Mouse (Mus musculus) midbrain, embryonic 11.5 days (tissue): ENCODE data around the gene Micu1. TPM values are rescaled to one million over a fixed set of nuclear protein-coding genes. Genes with fewer than 3 reads are reported as not detected.

Source experiments
- ATAC-seq: fragments of 200-750 bp; cut with Nextera tagmentation; 2 replicates; pipeline ENCODE4 v1.8.0; 2017; ENCODE audit warnings: moderate TSS enrichment, moderate library complexity; ENCODE audit not compliant: low FRiP score
- DNase-seq: peaks from one replicate; pipeline ENCODE4 v3.0.0; 2015; ENCODE audit warnings: low spot score; ENCODE audit errors: missing footprints
- H3K27ac ChIP-seq: fragments of 300-500 bp; sonication (generic); 2 replicates; pipeline ENCODE4 v1.5.1; 2014; ENCODE audit warnings: low read depth, low read length
- H3K27me3 ChIP-seq: fragments of 300-500 bp; sonication (generic); 2 replicates; pipeline ENCODE4 v1.6.1; 2014; ENCODE audit warnings: mild to moderate bottlenecking, low read length, moderate library complexity, mixed read lengths; ENCODE audit not compliant: control insufficient read depth, insufficient read depth
- H3K36me3 ChIP-seq: fragments of 300-500 bp; sonication (generic); 2 replicates; pipeline ENCODE4 v1.6.1; 2014; ENCODE audit warnings: mild to moderate bottlenecking, low read length, moderate library complexity, mixed read lengths; ENCODE audit not compliant: control insufficient read depth, insufficient read depth
- H3K4me1 ChIP-seq: fragments of 300-500 bp; sonication (generic); 2 replicates; pipeline ENCODE4 v1.6.1; 2014; ENCODE audit warnings: low read length; ENCODE audit not compliant: control insufficient read depth, insufficient read depth
- H3K4me2 ChIP-seq: fragments of 300-500 bp; sonication (generic); 2 replicates; pipeline ENCODE4 v1.6.1; 2014; ENCODE audit warnings: mild to moderate bottlenecking, moderate library complexity
- H3K4me3 ChIP-seq: fragments of 300-500 bp; sonication (generic); 2 replicates; pipeline ENCODE4 v1.5.1; 2014; ENCODE audit warnings: low read depth, low read length
- H3K9ac ChIP-seq: fragments of 300-500 bp; sonication (generic); 2 replicates; pipeline ENCODE4 v1.6.1; 2014; ENCODE audit warnings: low read length
- H3K9me3 ChIP-seq: fragments of 300-500 bp; sonication (generic); 2 replicates; pipeline ENCODE4 v1.6.1; 2016; ENCODE audit warnings: low read length; ENCODE audit not compliant: control insufficient read depth
- WGBS: fragments of 180-500 bp; shearing (Covaris S2); extraction: QIAGEN DNeasy Blood & Tissue Kit; methylation state at CpG from one replicate; pipeline ENCODE4 v1.1.7; 2014; 5-methylcytosine and 5-hydroxymethylcytosine counted together
- polyA plus RNA-seq: library from polyadenylated mRNA; unstranded; fragments of >200 nt; fragmentation: Nextera tagmentation; extraction: Ambion mirVana; gene quantifications from 2 replicates; pipeline ENCODE4 v1.2.1, GENCODE M21; 2014

The Micu1 gene
- polyA plus RNA-seq, 1 experiment from 2014 or later = 57.0 TPM

DNA sequence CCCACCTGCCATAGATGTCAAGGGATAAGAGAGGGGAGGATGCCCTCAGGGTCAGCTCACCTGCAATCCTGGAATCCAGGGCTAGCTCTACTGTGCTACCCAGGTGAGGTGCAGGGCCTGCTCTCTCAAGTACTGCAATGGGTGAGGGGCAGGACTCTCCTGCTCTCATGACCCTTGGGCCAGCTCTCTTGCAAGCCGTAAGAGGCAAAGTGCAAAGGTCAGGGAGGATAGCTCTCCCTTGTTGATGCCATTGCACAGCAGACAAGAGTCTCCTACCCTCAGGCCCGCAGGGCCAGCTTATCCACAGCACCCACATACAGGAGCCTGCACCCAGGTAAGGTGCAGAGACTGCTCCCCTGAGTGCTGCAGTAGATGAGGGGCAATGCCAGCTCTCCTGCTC, 15.2 kb upstream of the Micu1 start:
- no peak overlapping the region for H3K4me2 ChIP-seq
- H3K27ac ChIP-seq = no peak overlapping the region
- no peaks in the 10 kb centered on the region for H3K4me1 ChIP-seq
- H3K27me3 ChIP-seq = no peaks in the 10 kb centered on the region
- DNase-seq (no peak), ATAC-seq (no peak)
- no peak overlapping the region for H3K9ac ChIP-seq
- H3K4me3 ChIP-seq = no peak overlapping the region
- WGBS = 84% methylated on average over 2 of the region's 2 CpGs
- H3K9me3 ChIP-seq = no peaks in the 10 kb centered on the region
- H3K36me3 ChIP-seq = no peaks in the 10 kb centered on the region

DNA sequence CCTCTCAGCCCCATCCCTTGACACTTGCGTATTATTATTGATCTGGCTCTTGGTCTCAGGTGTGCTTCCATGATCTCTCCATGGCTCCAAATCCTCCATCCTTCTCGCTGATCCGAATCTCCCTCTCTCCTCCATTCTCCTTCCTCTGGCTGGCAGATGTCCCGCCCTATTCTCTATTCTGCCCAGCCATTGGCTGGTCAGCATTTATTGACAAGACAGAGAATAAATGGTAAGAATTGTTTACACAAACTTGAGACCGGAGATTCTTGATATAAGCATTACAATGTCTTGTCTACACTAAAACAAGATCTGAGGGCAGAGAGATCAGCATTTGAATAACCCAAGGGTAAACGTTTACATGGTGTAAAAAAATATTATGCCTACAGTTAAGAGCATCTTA, 12.4 kb upstream of the Micu1 start:
- ATAC-seq (no peak), DNase-seq (no peak)
- H3K4me2 ChIP-seq = no peak overlapping the region
- no peak overlapping the region for H3K9ac ChIP-seq
- H3K9me3 ChIP-seq = no peaks in the 10 kb centered on the region
- H3K27me3 ChIP-seq = no peaks in the 10 kb centered on the region
- H3K36me3 ChIP-seq = no peaks in the 10 kb centered on the region
- WGBS = 58% methylated on average over 6 of the region's 6 CpGs
- no peak overlapping the region for H3K4me3 ChIP-seq
- H3K27ac ChIP-seq = no peak overlapping the region
- H3K4me1 ChIP-seq = no peaks in the 10 kb centered on the region

DNA sequence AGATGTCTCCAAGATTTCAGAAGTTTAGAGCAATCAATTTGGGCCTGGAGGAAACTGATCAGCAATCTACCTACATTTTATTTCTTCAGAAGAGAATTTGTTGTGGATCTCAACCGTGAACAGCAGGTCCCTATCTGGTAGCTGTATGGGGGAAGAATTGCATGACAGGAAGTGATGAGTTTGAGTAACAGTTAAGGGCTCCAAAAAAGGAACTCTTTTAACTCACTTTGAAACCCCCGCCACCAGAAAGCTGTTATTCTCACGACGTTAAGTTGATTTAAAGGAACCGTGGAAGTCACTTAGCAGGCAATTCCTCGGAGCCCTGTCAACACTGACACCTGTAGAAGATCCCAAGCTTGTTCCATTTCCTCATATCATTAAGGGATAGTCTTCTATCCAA, 9.8 kb upstream of the Micu1 start:
- Histone ChIP-seq H3K9ac (no peak overlapping the region), H3K27me3 (no peaks in the 10 kb centered on the region), H3K27ac (no peak overlapping the region), H3K4me2 (no peak overlapping the region), H3K36me3 (no peaks in the 10 kb centered on the region), H3K4me3 (no peak overlapping the region), H3K4me1 (no peaks in the 10 kb centered on the region), H3K9me3 (no peaks in the 10 kb centered on the region)
- 79% methylated on average over 6 of the region's 6 CpGs for WGBS
- DNase-seq = no peak
- no peak for ATAC-seq

GRCm38 (mm10) chr10:59694104-59694503, 8.2 kb upstream of the Micu1 start:
- H3K27ac ChIP-seq = no peak overlapping the region
- DNase-seq (no peak), ATAC-seq (no peak)
- H3K4me1 ChIP-seq = no peaks in the 10 kb centered on the region
- no peaks in the 10 kb centered on the region for H3K27me3 ChIP-seq
- H3K4me2 ChIP-seq = no peak overlapping the region
- no peak overlapping the region for H3K4me3 ChIP-seq
- no peaks in the 10 kb centered on the region for H3K9me3 ChIP-seq
- no peaks in the 10 kb centered on the region for H3K36me3 ChIP-seq
- 93% methylated on average over 2 of the region's 2 CpGs for WGBS
- H3K9ac ChIP-seq = no peak overlapping the region

GRCm38 (mm10) chr10:59699516-59699915, 2.8 kb upstream of the Micu1 start:
- no peaks in the 10 kb centered on the region for H3K9me3 ChIP-seq
- peaks cover 8% of the 10 kb centered on the region; the same call in 1 of the 2 replicates for H3K4me1 ChIP-seq
- H3K4me3 ChIP-seq = no peak overlapping the region
- no peaks in the 10 kb centered on the region for H3K36me3 ChIP-seq
- no peak overlapping the region for H3K27ac ChIP-seq
- H3K9ac ChIP-seq = no peak overlapping the region
- no peak overlapping the region for H3K4me2 ChIP-seq
- DNase-seq (no peak), ATAC-seq (no peak)
- H3K27me3 ChIP-seq = no peaks in the 10 kb centered on the region
- WGBS = 75% methylated on average over 5 of the region's 5 CpGs

GRCm38 (mm10) chr10:59701805-59702204, 472 bp upstream of the Micu1 start:
- no peaks in the 10 kb centered on the region for H3K9me3 ChIP-seq
- peak overlapping the region; percentile 51 for H3K4me3 ChIP-seq
- H3K9ac ChIP-seq = no peak overlapping the region; the same call in 1 of the 2 replicates
- no peaks in the 10 kb centered on the region for H3K36me3 ChIP-seq
- H3K4me2 ChIP-seq = peak overlapping the region; percentile 86
- H3K27me3 ChIP-seq = no peaks in the 10 kb centered on the region
- peaks cover 8% of the 10 kb centered on the region; the same call in 1 of the 2 replicates for H3K4me1 ChIP-seq
- no peak overlapping the region for H3K27ac ChIP-seq
- no peak; the same call in 1 of the 2 replicates for ATAC-seq
- 52% methylated on average over 5 of the region's 5 CpGs for WGBS
- no peak for DNase-seq

GRCm38 (mm10) chr10:59703060-59703760, 933 bp downstream of the Micu1 start:
- no peak overlapping the region for H3K27ac ChIP-seq
- H3K27me3 ChIP-seq = no peaks in the 10 kb centered on the region
- H3K9me3 ChIP-seq = no peaks in the 10 kb centered on the region
- 17% methylated on average over 15 of the region's 15 CpGs for WGBS
- no peak for ATAC-seq
- peak overlapping the region; percentile 59 for H3K9ac ChIP-seq
- peaks cover 8% of the 10 kb centered on the region; the same call in 1 of the 2 replicates for H3K4me1 ChIP-seq
- peak overlapping the region; percentile 51 for H3K4me3 ChIP-seq
- H3K36me3 ChIP-seq = no peaks in the 10 kb centered on the region
- peak; percentile 90 for DNase-seq
- peak overlapping the region; percentile 86 for H3K4me2 ChIP-seq

DNA sequence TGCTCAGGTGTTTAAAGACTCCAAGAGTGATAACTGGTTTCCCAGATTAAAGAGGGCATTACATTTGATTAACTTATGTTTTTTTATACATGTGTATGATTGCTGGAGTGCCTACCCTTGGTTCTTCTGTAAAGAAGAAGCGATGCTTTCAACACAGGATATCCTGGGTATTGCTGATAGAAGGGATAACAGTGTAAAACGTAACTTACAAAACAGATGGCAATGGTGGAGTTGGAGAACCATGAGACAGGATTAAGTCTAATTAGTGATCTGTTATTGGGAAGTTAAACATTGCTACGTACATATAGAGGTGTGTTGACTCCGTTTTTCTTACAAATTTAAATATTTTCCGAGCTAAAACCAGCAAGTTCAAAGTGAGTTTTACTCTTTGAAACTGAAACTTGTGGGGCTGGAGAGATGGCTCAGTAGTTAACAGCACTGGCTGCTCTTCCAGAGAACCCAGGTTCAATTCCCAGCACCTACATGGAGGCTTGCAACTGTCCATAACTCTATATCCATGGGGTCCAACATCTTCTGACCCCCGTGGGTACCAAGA, 4.8 kb downstream of the Micu1 start:
- Histone ChIP-seq H3K9me3 (no peaks in the 10 kb centered on the region), H3K36me3 (no peaks in the 10 kb centered on the region), H3K27me3 (no peaks in the 10 kb centered on the region), H3K27ac (no peak overlapping the region), H3K9ac (no peak overlapping the region), H3K4me3 (no peak overlapping the region), H3K4me1 (peaks cover 8% of the 10 kb centered on the region; the same call in 1 of the 2 replicates), H3K4me2 (no peak overlapping the region)
- WGBS = 88% methylated on average over 6 of the region's 6 CpGs
- DNase-seq (no peak), ATAC-seq (no peak)

GRCm38 (mm10) chr10:59707595-59707994, 5.3 kb downstream of the Micu1 start:
- H3K4me3 ChIP-seq = no peak overlapping the region
- 89% methylated on average over 2 of the region's 2 CpGs for WGBS
- DNase-seq (no peak), ATAC-seq (no peak)
- no peaks in the 10 kb centered on the region for H3K9me3 ChIP-seq
- no peak overlapping the region for H3K4me2 ChIP-seq
- H3K27me3 ChIP-seq = no peaks in the 10 kb centered on the region
- no peak overlapping the region for H3K9ac ChIP-seq
- H3K4me1 ChIP-seq = peaks cover 8% of the 10 kb centered on the region; the same call in 1 of the 2 replicates
- no peaks in the 10 kb centered on the region for H3K36me3 ChIP-seq
- H3K27ac ChIP-seq = no peak overlapping the region
